Mouse (Mus musculus) cerebellum, postnatal 36 days (tissue): ENCODE measurements around the gene Fcgr3.
"Not testable (repeated sequence)": the region's sequence is repeated elsewhere in the genome, so short reads cannot be mapped to it uniquely, and the experiment has no call there.

Source experiments
- DNase-seq, 2 experiments: peaks; one replicate each; pipeline ENCODE4 v3.0.0; 2021 to 2022; ENCODE audit warnings: mixed read lengths in 2 of 2

Fcgr3 gene

DNA sequence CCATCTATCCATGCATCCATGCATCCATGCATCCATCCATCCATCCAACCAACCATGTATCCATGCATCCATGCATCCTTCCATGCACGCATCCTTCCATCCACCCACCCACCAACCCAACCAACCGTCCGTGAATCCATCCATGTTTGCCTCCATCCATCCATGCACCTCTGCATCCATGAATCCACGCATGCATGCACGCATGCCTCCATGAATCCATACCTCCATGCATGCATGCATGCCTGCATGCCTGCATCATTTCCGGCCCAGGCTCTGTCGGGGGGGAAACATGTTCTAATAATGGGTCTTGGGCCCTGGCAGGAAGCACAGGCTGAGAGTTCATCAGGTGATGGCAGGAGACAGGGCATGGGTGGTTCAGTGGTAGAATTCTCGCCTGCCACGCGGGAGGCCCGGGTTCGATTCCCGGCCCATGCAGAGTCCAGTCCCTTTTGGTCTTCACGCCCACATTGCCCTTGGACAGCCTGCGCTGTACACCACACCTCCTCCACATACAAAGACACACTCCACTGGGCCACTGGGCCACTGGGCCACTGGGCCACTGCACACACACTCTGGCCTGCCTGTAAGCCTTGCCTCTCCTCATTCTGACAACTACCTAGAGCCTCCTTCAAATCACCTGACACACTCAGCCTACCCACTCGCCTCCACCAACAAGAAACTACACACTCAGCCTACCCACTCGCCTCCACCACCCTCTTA is 16.9 kb upstream of the Fcgr3 start:
- DNase-seq, result not testable (repeated sequence)

DNA sequence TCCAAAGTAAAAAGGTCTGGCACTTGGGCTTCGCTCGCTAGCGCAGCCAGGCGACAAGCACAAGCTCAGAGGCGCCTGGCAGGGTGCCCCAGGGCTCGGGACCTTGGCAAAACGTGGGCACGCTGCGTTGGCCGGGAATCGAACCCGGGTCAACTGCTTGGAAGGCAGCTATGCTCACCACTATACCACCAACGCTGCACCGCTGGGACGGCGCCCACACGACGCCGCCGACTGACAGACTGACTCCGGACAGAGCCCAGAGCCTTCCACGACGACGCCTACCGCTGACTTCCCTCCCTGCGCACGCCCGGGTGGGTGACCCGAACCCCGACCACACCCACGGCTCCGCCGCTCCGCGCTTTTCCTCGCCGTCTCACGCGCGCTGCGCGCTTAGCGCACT is 15.1 kb upstream of the Fcgr3 start:
- DNase-seq, result not testable (repeated sequence)

DNA sequence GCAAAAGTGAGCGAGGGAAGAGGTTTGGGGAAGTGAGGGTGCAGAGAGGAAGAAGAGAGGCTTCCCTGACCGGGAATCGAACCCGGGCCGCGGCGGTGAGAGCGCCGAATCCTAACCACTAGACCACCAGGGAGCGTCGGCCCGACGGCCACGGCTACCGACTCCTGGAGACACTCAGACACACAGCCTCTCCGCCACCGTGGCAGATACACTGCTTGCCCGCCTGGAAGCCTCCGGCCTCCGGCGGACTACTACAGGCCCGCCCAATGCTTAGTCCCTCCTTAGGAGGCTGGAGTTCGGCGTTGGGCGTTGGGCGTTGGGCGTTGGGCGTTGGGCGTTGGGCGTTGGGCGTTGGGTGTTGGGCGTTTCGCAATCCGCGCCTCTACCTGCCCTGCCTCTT is 14.6 kb upstream of the Fcgr3 start:
- not testable (repeated sequence) for DNase-seq

DNA sequence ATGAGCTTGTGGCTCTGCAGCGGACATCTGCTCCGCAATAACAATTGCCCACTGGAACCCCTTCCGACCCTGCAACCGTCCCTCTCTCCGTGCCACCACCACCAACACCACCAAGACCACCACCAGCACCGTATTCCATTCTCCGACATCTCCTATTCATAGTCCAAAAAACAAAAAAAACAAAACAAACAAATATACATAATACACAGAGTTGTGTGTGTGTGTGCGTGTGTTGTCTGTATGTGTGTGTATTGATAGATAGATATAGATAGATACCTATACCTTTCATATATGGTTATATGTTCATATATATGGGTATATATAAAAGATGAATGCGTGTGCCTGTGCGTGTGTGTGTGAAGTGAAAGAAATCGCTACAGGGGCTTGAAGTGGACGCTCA is 13.7 kb upstream of the Fcgr3 start:
- not testable (repeated sequence) for DNase-seq

DNA sequence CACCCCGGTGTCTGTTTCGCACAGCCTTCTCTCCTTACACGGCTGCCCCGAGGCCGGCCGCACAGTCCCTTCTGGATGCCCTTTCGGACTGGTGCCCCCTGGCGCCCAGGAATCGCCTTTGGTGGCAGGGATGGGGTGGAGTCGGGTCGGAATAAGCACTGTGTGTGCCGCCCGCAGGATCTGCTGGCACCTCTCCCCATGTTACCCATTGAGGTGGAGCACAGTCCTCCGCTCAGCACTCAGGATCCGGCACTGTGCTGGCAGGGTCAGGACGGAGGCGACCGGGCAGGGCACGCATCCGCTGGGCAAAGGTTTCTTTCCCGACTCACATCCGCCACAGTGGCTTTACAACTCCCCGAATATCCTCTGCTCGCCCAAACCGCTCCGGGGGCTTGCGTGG is 13.2 kb upstream of the Fcgr3 start:
- peak; percentile 22 to 36 for DNase-seq

DNA sequence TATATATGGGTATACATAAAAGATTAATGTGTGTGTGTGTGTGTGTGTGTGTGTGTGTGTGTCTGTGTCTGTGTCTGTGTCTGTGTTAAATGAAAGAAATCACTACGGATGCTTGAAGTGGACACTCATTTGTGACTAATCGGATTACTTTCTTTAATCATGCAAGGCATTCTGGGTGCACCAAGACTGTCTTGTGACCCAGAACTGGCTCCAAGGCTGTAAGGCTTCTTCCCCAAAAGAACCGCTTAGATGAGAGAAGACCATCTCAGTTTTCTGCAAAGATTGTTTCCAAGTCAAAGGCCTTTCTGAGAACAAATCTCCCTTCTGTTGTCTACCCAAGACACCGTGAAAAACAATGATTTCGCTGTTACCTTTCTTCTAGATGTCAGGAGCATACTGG is 12.5 kb upstream of the Fcgr3 start:
- not testable (repeated sequence) for DNase-seq

DNA sequence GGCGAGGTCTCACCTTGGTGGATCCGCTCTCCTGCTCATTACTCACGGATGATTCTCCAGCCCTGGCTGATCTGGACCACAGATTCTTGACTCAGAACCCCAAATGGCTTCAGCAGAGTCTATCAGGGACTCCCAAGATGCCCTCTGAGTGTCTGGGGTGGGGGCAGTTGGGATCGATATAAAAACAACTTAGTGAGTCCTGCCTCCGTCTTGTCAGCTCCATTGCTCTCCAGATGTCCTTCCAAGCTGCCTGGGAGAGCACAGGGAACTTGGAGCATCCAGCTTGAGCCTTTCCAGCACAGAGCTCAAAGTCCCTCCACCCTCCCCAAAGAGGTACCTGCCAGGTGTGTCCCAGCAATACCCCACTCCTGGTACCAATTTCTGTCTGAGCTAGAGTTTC is 11.4 kb upstream of the Fcgr3 start:
- DNase-seq, result not testable (repeated sequence)

DNA sequence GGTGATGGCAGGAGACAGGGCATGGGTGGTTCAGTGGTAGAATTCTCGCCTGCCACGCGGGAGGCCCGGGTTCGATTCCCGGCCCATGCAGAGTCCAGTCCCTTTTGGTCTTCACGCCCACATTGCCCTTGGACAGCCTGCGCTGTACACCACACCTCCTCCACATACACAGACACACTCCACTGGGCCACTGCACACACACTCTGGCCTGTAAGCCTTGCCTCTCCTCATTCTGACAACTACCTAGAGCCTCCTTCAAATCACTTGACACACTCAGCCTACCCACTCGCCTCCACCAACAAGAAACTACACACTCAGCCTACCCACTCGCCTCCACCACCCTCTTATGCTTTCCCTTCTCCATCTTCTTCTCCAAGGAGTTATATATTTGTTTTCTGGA is 9.5 kb upstream of the Fcgr3 start:
- not testable (repeated sequence) for DNase-seq

DNA sequence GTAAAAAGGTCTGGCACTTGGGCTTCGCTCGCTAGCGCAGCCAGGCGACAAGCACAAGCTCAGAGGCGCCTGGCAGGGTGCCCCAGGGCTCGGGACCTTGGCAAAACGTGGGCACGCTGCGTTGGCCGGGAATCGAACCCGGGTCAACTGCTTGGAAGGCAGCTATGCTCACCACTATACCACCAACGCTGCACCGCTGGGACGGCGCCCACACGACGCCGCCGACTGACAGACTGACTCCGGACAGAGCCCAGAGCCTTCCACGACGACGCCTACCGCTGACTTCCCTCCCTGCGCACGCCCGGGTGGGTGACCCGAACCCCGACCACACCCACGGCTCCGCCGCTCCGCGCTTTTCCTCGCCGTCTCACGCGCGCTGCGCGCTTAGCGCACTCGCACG is 7.5 kb upstream of the Fcgr3 start:
- DNase-seq, result not testable (repeated sequence)

DNA sequence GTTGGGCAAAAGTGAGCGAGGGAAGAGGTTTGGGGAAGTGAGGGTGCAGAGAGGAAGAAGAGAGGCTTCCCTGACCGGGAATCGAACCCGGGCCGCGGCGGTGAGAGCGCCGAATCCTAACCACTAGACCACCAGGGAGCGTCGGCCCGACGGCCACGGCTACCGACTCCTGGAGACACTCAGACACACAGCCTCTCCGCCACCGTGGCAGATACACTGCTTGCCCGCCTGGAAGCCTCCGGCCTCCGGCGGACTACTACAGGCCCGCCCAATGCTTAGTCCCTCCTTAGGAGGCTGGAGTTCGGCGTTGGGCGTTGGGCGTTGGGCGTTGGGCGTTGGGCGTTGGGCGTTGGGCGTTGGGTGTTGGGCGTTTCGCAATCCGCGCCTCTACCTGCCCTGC is 7.0 kb upstream of the Fcgr3 start:
- not testable (repeated sequence) for DNase-seq

DNA sequence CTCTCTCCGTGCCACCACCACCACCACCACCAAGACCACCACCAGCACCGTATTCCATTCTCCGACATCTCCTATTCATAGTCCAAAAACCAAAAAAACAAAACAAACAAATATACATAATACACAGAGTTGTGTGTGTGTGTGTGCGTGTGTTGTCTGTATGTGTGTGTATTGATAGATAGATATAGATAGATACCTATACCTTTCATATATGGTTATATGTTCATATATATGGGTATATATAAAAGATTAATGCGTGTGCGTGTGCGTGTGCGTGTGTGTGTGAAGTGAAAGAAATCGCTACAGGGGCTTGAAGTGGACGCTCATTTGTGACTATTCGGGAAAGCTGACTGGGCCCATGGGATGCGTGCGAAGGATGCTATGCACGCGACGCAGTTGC is 6.1 kb upstream of the Fcgr3 start:
- DNase-seq, result not testable (repeated sequence)

DNA sequence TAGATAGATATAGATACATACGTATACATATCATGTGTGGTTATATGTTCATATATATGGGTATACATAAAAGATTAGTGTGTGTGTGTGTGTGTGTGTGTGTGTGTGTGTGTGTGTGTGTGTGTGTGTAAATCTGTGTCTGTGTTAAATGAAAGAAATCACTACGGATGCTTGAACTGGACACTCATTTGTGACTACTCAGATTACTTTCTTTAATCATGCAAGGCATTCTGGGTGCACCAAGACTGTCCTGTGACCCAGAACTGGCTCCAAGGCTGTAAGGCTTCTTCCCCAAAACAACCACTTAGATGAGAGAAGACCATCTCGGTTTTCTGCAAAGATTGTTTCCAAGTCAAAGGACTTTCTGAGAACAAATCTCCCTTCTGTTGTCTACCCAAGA is 4.8 kb upstream of the Fcgr3 start:
- peak in 1 of 2 experiments; percentile 19 for DNase-seq

DNA sequence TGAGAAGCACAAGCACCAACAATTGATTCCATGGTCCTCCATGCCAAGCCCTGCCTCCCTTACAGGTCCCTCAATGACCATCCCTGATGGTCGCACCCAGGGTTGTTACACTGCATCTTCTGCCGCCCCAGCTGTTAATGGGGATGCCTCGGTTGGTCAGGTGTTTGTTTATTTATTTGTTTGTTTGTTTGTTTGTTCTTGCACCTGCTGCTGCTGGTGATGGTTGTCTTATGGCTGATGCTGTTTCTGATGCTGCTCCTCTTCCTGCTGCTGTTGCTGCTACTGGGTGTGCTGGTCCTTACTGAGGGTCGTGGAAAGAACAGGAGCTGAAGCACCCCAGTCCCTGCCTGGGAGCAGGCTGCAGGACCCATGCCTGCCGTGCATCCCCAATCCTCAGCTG is 3.2 kb upstream of the Fcgr3 start:
- DNase-seq, result not testable (repeated sequence)

DNA sequence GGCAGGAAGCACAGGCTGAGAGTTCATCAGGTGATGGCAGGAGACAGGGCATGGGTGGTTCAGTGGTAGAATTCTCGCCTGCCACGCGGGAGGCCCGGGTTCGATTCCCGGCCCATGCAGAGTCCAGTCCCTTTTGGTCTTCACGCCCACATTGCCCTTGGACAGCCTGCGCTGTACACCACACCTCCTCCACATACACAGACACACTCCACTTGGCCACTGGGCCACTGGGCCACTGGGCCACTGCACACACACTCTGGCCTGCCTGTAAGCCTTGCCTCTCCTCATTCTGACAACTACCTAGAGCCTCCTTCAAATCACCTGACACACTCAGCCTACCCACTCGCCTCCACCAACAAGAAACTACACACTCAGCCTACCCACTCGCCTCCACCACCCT is 1.8 kb upstream of the Fcgr3 start:
- not testable (repeated sequence) for DNase-seq

DNA sequence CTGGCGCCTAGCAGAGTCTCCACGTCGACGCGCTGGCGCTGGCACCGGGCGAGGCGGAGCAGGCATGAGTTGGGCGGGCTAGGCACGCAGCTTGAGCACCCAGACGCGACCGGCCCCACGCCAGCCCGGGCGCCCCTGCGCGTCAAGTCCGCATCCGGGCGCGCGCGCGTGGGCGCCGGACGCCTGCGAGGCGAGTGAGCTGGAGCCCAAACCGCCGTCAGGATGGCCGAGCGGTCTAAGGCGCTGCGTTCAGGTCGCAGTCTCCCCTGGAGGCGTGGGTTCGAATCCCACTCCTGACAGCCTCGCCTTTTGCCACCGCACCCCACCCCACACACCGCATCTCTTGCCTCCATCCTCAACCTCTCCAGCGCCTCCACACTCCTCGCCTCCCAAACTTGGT is 1.0 kb upstream of the Fcgr3 start:
- DNase-seq, result peak; percentile 17 to 22

DNA sequence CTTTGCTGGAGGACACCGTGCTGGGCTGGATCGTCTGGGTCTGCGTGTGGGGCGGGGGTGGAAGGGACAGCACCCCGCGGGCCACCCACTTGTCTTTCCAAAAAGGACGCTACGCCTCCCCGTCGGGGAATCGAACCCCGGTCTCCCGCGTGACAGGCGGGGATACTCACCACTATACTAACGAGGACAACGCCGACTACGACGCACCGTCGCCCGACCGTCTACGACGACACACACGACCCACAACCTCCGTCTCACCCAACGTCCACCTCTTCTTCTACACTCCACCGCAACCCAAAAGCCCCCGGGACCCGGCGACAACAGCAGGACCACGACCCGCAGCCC is 480 bp upstream of the Fcgr3 start:
- DNase-seq, result peak; percentile 33 to 36

DNA sequence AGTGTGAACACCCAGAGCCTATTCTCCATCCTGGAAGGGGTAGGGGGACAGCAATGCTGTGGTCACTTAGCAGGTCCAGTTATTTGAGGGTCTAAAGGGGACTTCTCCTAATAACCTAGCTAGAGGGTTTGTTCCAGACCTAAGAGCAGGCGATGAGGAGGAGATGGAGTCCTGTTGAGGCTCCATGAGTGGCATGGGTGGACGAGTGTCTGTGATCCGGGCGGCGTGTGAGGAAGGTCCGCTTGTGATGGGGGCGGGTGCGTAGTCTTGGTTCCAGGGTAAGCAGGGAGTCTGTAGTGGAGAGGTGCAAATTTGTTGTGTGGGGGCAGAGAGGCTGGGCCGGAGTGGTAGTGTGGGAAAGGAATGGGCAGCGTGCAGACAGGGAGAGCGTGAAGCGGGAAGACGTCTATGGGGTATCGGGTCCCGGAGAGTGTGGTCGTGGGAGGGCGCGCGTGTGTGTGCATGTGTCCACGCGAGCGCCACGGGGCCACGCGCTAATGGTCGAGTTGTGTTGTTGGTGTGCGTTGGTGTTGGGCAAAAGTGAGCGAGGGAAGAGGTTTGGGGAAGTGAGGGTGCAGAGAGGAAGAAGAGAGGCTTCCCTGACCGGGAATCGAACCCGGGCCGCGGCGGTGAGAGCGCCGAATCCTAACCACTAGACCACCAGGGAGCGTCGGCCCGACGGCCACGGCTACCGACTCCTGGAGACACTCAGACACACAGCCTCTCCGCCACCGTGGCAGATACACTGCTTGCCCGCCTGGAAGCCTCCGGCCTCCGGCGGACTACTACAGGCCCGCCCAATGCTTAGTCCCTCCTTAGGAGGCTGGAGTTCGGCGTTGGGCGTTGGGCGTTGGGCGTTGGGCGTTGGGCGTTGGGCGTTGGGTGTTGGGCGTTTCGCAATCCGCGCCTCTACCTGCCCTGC is 905 bp downstream of the Fcgr3 start:
- DNase-seq, result peak; percentile 31 to 37

DNA sequence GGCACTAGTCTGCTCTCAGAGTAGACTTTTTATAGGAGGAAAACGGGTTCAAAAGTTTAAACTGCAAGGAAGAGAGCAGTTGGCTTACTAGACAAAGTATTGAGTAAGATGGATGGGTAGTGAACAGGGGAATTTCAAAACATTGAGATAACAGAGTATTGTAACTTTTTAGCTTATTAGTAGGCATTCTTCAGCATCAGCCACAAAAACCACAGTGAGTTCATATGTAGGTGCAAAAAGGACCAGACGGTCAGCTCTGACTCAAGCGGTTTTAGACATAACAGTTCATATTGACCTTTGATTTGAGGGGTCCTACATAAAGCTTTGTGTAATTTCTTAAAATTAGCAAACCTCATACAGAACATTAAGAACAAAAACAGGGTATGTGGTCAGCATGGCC is 3.2 kb downstream of the Fcgr3 start:
- no peak for DNase-seq

DNA sequence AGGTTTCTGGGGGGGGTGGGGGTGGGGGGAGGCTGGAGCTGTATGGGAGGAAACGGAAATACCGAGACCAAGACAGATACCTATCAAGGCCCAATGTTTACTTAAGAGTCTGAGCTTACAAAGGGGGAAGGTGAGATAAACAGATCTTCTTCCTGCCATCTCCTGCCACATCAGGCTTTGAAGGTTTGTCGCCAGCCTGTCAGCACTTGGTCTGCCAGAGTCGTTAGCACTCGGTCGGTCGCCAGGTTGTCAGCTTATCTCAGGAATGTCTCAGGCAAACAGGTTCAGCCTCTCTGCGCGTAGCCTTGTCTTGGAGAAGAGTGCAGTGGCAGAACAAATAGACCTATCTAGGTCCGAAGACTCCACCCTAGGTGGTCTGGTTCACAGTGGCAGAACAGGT is 4.3 kb downstream of the Fcgr3 start:
- no peak for DNase-seq

DNA sequence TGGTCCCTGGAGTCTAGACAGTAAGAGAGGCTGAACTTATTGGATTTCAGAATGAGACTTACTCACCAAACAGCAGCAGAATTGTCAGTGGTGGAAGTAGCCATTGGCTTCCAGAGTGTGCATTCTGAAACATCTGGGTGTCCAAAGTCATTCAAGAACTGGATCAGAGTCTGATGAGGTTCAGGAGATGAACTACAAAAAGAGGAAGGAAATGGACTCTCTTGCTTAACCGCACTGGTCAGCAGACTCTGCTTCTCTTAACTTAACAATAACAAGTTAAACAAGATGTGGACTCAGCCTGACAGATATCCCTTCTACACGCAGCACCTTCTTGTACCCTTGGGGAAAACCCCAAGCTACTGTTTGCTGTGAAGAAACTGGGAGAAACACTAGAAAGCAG is 5.5 kb downstream of the Fcgr3 start:
- DNase-seq, result no peak

DNA sequence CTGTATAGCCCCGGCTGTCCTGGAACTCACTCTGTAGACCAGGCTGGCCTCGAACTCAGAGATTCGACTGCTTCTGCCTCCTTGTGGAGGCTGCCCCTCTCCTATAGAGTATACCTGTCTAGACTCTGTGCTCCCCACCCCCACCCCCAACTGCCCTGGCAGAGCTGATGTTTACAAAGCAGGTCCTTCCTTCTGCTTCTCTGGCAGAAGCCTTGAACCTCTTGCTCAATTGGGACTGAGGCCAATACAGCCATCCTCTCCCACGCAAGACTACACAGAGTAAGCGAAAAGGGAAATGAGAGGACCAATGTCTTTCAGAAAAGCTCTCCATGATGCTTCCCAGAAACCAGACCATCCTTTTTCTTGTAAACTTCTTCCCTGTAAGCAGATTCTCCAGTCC is 7.5 kb downstream of the Fcgr3 start:
- no peak for DNase-seq

DNA sequence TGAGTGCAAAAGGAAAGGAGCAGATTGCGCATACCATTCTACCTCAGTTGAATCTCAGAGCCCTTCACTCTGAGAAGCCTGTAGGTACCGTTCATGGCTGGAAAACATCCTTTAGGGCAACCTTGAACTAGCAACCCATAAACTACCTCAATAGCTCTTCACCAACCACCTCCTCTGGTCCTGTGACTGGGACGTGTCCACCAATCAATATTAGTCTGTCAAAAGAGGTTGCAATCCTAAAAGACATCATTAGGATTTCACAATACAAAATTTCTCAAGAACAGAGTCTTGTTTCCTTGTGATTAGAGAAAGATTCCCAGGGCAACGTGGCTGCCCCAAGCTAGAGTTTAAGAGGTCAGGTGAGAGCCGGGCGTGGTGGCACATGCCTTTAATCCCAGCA is 11.4 kb downstream of the Fcgr3 start:
- DNase-seq, result no peak

DNA sequence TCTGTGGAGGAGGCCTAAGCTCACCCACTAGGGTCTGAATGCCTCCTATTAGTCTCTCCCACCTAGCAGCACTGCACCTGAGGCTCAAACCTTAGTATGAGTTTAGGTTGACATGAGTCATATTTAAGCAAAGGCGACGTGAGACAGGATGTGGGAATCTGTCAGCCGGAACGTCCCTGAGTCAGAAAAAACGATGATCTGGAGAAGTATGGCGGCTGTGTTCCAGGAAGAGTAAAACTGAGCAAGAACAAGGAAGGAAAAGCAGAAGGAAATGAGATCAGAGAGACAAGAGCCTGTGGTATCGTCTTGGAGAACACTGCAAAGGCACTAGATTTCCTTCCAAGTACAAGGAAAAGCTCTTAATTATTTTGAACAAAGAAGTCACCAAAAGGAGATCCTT is 14.0 kb downstream of the Fcgr3 start:
- no peak for DNase-seq

DNA sequence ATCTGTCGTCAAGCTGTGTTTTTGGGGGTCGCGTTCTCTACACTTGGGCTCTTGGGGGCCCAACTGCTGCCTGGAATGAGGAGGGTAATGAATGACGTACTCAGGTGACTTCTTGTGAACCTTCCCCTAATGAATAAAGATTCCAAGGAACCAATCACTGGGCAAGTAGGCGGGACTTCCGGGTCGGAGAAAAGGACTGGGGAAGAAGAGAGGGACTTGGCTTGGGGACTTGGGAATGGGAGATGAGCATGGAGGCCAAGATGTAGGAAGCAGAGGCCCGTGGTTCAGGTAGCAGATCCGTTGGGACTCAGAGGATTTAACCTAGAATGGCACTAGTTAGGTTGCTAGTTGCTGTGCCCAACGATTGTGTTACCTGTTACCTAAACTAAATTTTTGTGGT is 15.5 kb downstream of the Fcgr3 start:
- DNase-seq, result no peak
